Mouse (Mus musculus) forebrain, postnatal 0 days (tissue): ENCODE results near the gene Dmrtc1a. TPM values are rescaled to one million over a fixed set of nuclear protein-coding genes. Genes with fewer than 3 reads are reported as not detected.
A peak's percentile ranks its signal among the peaks of the same experiment; 100 is the strongest.
"Not testable (repeated sequence)": the region's sequence is repeated elsewhere in the genome, so short reads cannot be mapped to it uniquely, and the experiment has no call there.

Experiments used
- ATAC-seq: fragments of 200-750 bp; cut with Nextera tagmentation; 2 replicates; pipeline ENCODE4 v1.8.0; 2017; ENCODE audit warnings: mild to moderate bottlenecking, moderate library complexity
- DNase-seq: peaks from one replicate; pipeline ENCODE4 v3.0.0-alpha.2; 2015
- H3K27ac ChIP-seq: fragments of 300-500 bp; sonication (generic); 2 replicates; pipeline ENCODE4 v1.5.1; 2014; ENCODE audit warnings: low read depth, mild to moderate bottlenecking, antibody characterized with exemption, low read length, moderate library complexity, mixed read lengths
- H3K27me3 ChIP-seq: fragments of 300-500 bp; sonication (generic); 2 replicates; pipeline ENCODE4 v1.6.1; 2014; ENCODE audit warnings: mild to moderate bottlenecking, low read length, mixed read lengths; ENCODE audit not compliant: insufficient read depth
- H3K36me3 ChIP-seq: fragments of 300-500 bp; sonication (generic); 2 replicates; pipeline ENCODE4 v1.6.1; 2014; ENCODE audit warnings: mild to moderate bottlenecking, moderate library complexity; ENCODE audit not compliant: insufficient read depth
- H3K4me1 ChIP-seq: fragments of 300-500 bp; sonication (generic); 2 replicates; pipeline ENCODE4 v1.6.1; 2014; ENCODE audit warnings: antibody characterized with exemption; ENCODE audit not compliant: insufficient read depth
- H3K4me2 ChIP-seq: fragments of 300-500 bp; sonication (generic); 2 replicates; pipeline ENCODE4 v1.6.1; 2014; ENCODE audit warnings: low read depth, mild to moderate bottlenecking, moderate library complexity
- H3K4me3 ChIP-seq: fragments of 300-500 bp; sonication (generic); 2 replicates; pipeline ENCODE4 v1.5.1; 2014; ENCODE audit warnings: low read depth, low read length, mixed read lengths
- H3K9ac ChIP-seq: fragments of 300-500 bp; sonication (generic); 2 replicates; pipeline ENCODE4 v1.6.1; 2014; ENCODE audit warnings: mild to moderate bottlenecking
- H3K9me3 ChIP-seq: fragments of 300-500 bp; sonication (generic); 2 replicates; pipeline ENCODE4 v1.6.1; 2016; ENCODE audit warnings: low read length
- CTCF ChIP-seq: sonication (generic); IDR thresholded peaks from 2 replicates; pipeline ENCODE4 v1.5.1; 2016; ENCODE audit warnings: antibody characterized with exemption, control low read depth, low read depth
- WGBS: fragments of 180-500 bp; shearing (Covaris S2); extraction: QIAGEN DNeasy Blood & Tissue Kit; methylation state at CpG from one replicate; pipeline ENCODE4 v1.1.7; 2014; 5-methylcytosine and 5-hydroxymethylcytosine counted together
- polyA plus RNA-seq: library from polyadenylated mRNA; unstranded; fragments of >200 nt; fragmentation: Nextera tagmentation; extraction: Ambion mirVana; gene quantifications from 2 replicates; pipeline ENCODE4 v1.2.1, GENCODE M21; 2015
- total RNA-seq: library from RNA; depleted of rRNA; stranded (reverse); fragments of >200 nt; gene quantifications from 2 replicates; pipeline ENCODE4 v1.2.3, GENCODE M21; 2014; rRNA removed

Gene Dmrtc1a
- total RNA-seq (2.2 and 4.5 TPM in 2 replicates), polyA plus RNA-seq (4.6 and 4.8 TPM in 2 replicates)

GRCm38 (mm10) chrX:102908587-102908986 is at the start of gene Dmrtc1a, which contains the start of gene 1700011M02Rik:
Gene Dmrtc1a, minus strand, starts transcription at chrX:102908687.
Gene 1700011M02Rik, plus strand, starts transcription at chrX:102908905.
- H3K27ac ChIP-seq, H3K9me3 ChIP-seq, H3K36me3 ChIP-seq, DNase-seq, H3K27me3 ChIP-seq, H3K4me2 ChIP-seq, H3K9ac ChIP-seq, H3K4me1 ChIP-seq, H3K4me3 ChIP-seq, ATAC-seq: not testable (repeated sequence)
- WGBS, result 87% methylated on average over 6 of the region's 9 CpGs

GRCm38 (mm10) chrX:102950136-102950535 is 41.6 kb upstream of the Dmrtc1a start:
- not testable (repeated sequence) for H3K9ac ChIP-seq, H3K9me3 ChIP-seq, H3K27me3 ChIP-seq, ATAC-seq, H3K4me1 ChIP-seq, H3K27ac ChIP-seq, H3K4me2 ChIP-seq, H3K36me3 ChIP-seq, DNase-seq, H3K4me3 ChIP-seq
- 89% methylated on average over 11 of the region's 11 CpGs for WGBS

- TF ChIP-seq CTCF, result no peak
- Histone ChIP-seq H3K9ac (no peak overlapping the region), H3K4me2 (no peak overlapping the region), H3K4me3 (no peak overlapping the region), H3K4me1 (no peaks in the 10 kb centered on the region), H3K27me3 (no peaks in the 10 kb centered on the region), H3K36me3 (no peaks in the 10 kb centered on the region), H3K9me3 (no peaks in the 10 kb centered on the region), H3K27ac (no peak overlapping the region)
- no peak for ATAC-seq
- no peak for DNase-seq
- WGBS, result 81% methylated on average over 5 of the region's 5 CpGs
Measured at GRCm38 (mm10) chrX:102936743-102937142, 28.3 kb upstream of the Dmrtc1a start.

GRCm38 (mm10) chrX:102934395-102934764 is 25.9 kb upstream of the Dmrtc1a start:
- Histone ChIP-seq H3K9ac (peak overlapping the region; percentile 72), H3K4me1 (no peaks in the 10 kb centered on the region), H3K27ac (no peak overlapping the region), H3K4me3 (peak overlapping the region; percentile 49), H3K9me3 (no peaks in the 10 kb centered on the region), H3K4me2 (peak overlapping the region; percentile 54), H3K27me3 (no peaks in the 10 kb centered on the region), H3K36me3 (no peaks in the 10 kb centered on the region)
- 57% methylated on average over 8 of the region's 8 CpGs for WGBS
- ATAC-seq (no peak; the same call in 1 of the 2 replicates), DNase-seq (no peak)
- TF ChIP-seq CTCF, result no peak

- Histone ChIP-seq H3K27me3 (no peaks in the 10 kb centered on the region), H3K4me3 (peak overlapping the region; percentile 49), H3K4me1 (no peaks in the 10 kb centered on the region), H3K9me3 (no peaks in the 10 kb centered on the region), H3K4me2 (peak overlapping the region; percentile 54), H3K27ac (peak overlapping the region; percentile 50; the same call in 1 of the 2 replicates), H3K9ac (peak overlapping the region; percentile 72), H3K36me3 (no peaks in the 10 kb centered on the region)
- DNase-seq, result peak; percentile 75
- WGBS, result 24% methylated on average over 67 of the region's 68 CpGs
- peak; percentile 65 for TF ChIP-seq CTCF
- peak; percentile 95 for ATAC-seq
Measured at GRCm38 (mm10) chrX:102933571-102934394, 25.3 kb upstream of the Dmrtc1a start.

GRCm38 (mm10) chrX:102932992-102933570 is 24.6 kb upstream of the Dmrtc1a start:
- DNase-seq (no peak), ATAC-seq (no peak)
- TF ChIP-seq CTCF, result no peak
- Histone ChIP-seq H3K4me1 (no peaks in the 10 kb centered on the region), H3K9ac (peak overlapping the region; percentile 72), H3K27ac (no peak overlapping the region), H3K36me3 (no peaks in the 10 kb centered on the region), H3K4me2 (peak overlapping the region; percentile 54), H3K27me3 (no peaks in the 10 kb centered on the region), H3K4me3 (peak overlapping the region; percentile 49), H3K9me3 (no peaks in the 10 kb centered on the region)
- WGBS, result 57% methylated on average over 12 of the region's 12 CpGs

- H3K27me3 ChIP-seq, H3K4me2 ChIP-seq, H3K4me3 ChIP-seq, H3K9ac ChIP-seq, H3K9me3 ChIP-seq, H3K4me1 ChIP-seq, H3K36me3 ChIP-seq, DNase-seq, ATAC-seq, H3K27ac ChIP-seq: not testable (repeated sequence)
- WGBS, result 94% methylated on average over 6 of the region's 6 CpGs
Measured at GRCm38 (mm10) chrX:102928072-102928471, 19.6 kb upstream of the Dmrtc1a start, which contains the start of gene 1700018G05Rik. Gene 1700018G05Rik, plus strand, starts transcription at chrX:102928372.
